Mouse (Mus musculus): ENCODE results near the gene Mypop. TPM values are rescaled to one million over a fixed set of nuclear protein-coding genes. Genes with fewer than 3 reads are reported as not detected.

The Mypop gene
- total RNA-seq, 2 experiments from 2014 or later = not detected

DNA sequence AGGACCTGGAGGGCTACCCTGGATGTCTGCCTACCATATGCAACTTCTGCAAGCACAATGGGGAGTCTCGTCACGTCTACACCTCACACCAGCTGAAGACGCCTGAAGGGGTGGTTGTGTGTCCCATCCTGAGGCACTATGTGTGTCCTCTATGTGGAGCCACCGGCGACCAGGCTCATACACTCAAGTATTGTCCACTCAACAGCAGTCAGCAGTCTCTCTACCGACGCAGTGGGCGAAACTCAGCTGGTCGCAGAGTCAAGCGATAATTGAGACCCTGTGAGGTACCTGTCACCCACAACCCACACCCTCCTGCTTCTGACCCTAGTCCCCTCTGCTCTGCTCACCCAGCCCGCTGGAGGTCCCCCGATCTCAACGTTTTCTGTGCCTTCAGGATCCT is 3.3 kb upstream of the Mypop start:
- no peak for ATAC-seq (replicated peaks; ENCODE audit: low FRiP score, poor library complexity, severe bottlenecking)

GRCm38 (mm10) chr7:18988780-18989179 is 2.3 kb upstream of the Mypop start:
- no peak for ATAC-seq (replicated peaks; ENCODE audit: low FRiP score, poor library complexity, severe bottlenecking)

DNA sequence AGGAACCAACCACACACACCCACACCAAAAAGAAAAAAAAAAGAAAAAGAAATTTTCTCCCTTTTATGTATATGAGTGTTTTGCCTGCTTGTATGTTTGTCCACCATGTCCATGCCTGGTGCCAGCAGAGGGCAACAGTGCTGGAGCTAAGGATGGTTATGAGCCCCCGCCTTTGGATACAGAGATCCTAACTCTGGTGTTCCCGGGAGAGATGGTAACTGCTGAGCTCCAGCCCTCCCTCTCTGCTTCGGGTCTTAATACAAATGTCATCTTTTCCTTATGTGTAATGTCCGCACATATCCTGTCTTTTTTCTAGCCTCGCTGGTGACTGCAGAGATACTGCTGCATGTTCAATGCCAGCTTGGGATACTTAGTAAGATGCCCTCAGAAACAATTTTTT is 1.1 kb upstream of the Mypop start:
- ATAC-seq (replicated peaks; ENCODE audit: low FRiP score, poor library complexity, severe bottlenecking) = no peak

DNA sequence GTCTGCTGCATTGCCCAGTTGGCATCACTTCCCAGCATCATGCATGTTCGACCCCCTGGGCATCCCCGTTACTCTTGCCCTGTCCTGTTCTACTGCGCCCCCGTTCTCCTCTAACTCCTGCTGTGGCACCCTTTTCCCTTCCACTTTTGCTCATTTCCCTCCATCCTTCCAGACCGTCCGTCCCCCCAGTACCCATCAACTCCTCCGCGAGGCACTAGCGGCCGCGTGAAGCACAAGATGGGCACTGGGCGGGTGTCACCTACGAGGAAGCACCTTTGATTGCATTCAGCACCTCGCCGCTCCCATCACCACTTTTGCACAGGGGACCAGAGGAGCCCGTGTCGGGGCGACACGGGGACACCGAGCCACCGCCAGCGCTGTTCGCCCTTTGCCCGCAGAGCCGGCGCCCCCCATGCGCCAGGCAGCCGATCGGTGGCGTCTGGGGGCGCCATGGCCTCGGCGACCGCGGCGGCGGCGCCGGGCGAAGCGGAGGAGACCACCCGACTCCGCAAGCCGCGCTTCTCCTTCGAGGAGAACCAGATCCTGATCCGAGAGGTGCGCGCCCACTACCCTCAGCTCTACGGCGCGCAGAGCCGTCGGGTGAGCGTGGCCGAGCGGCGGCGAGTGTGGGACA is 732 bp downstream of the Mypop start:
- no peak for ATAC-seq (replicated peaks; ENCODE audit: low FRiP score, poor library complexity, severe bottlenecking)

GRCm38 (mm10) chr7:18992294-18992675 is 1.2 kb downstream of the Mypop start:
- no peak for ATAC-seq (replicated peaks; ENCODE audit: low FRiP score, poor library complexity, severe bottlenecking)

GRCm38 (mm10) chr7:18993036-18993435 is 2.0 kb downstream of the Mypop start:
- no peak for ATAC-seq (replicated peaks; ENCODE audit: low FRiP score, poor library complexity, severe bottlenecking)

DNA sequence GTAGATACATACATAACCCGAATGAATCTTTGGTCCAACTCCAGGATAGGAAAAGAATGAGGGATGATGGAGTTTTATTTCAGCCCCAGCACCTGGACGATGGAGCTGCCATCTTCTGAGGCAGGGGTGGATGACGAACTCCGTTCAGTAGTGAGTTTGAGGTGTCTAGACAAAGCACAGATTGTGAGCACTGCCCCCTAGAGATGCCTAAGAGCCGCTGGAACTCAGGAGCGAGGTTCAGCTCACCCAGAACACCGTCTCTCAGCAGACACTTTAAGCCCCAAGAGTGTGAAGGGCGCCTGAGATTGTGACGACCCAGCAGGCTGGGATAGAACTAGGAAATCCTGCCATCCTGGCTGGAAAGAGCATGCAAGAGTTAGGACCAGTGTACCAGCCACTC is 7.8 kb downstream of the Mypop start:
- no peak for ATAC-seq (replicated peaks; ENCODE audit: low FRiP score, poor library complexity, severe bottlenecking)

DNA sequence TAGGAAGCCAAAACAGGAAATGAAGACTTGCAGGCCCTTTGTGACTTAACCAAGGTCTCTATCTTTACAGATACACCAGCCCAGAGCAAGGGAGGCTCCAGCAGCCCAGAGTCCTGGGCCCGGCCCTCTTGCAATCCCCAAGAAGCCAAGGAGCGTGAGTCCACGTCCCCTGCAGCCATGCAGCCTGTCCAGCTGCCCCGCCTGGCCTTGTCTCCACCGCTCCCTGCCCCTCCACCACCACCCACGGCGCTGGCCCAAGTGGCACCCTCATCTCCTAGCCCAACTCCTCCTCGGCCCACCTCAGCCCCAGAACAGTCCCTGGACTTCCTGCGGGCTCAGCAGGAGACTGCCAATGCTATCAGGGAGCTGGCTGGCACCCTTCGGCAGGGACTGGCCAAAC is 9.4 kb downstream of the Mypop start:
- ATAC-seq (replicated peaks; ENCODE audit: low FRiP score, poor library complexity, severe bottlenecking) = no peak

DNA sequence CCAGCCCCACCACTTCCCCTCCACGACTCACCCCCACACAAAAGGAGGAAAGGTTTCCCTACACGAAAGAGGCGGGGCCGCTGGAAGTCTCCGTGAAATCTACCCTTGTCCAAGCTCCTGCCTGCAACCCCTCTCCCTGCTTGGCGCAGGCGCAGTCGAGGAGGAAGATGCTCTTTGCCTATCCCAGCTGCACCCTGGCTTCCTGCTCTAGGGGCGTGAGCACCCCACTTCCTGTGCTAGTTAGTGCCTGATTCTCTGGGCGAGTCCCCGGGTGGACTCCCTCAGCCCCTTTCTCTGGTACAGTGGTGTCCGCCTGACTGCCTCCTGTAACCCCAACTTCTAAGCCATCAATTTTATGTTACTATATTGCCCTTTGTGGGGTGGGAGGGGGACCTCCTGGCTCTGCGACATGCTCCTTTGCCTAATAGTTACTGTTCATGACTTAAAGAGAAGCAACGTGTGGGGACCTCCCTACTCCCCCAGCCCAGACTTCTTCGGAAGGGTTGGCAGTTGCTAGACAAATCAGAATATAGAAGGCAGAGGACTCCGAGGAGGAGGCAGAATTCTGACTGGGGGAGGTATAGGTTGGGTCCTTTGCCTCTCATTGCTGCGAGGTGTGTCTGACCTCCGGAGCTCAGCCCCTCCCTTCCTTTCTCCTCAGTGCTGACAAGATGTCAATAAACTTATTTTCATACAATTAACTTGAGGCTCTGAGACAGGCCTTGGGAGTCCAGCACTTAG is 10.2 kb downstream of the Mypop start:
- ATAC-seq (replicated peaks; ENCODE audit: low FRiP score, poor library complexity, severe bottlenecking) = no peak

DNA sequence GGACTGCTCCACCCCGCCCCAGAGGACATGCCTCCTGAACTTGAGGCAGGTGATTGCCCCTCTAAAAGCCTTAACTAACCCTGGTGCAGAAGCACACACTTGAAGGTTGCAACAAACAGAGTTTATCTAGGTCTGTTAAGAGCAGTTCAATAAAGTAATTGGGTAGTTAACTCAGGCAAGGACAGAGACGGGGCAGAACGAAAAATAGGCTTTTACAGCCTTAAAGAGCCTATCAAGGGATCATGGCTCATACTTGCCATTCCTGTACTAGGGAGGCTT is 10.7 kb downstream of the Mypop start:
- no peak for ATAC-seq (replicated peaks; ENCODE audit: low FRiP score, poor library complexity, severe bottlenecking)

GRCm38 (mm10) chr7:19002115-19002514 is 11.1 kb downstream of the Mypop start:
- ATAC-seq (replicated peaks; ENCODE audit: low FRiP score, poor library complexity, severe bottlenecking) = no peak

DNA sequence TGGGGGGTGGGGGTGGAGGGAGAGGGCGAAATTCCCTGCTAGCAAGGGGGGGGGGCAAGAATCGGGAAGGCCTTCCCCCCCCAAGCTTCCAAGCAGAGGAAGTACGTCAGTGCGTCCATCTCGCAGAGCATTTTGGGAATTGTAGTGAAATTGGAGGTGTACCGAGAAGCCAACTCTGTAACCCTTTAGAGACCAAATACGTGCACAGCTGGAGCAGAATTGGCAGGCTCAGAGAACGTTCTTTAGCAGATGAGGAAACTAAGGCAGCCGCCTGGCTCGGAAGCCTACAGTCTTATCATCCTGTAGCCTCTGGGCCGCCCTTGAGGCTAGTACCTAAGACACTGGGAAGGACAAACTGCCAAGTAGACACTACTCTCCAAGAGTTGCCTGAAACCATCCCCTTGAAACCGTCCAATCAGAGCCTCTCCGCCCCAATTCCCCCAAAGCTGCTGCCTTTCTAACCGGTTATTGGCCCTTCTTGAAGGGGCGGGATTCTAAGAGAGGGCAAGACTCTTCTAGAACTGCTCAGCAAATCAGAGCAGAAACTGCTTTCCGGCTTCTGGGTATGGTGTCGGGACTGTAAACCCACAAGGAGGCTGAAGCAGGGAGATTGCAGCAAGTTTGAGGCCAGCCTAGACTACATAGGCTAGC is 11.9 kb downstream of the Mypop start:
- ATAC-seq (replicated peaks; ENCODE audit: low FRiP score, poor library complexity, severe bottlenecking) = peak; percentile 75

DNA sequence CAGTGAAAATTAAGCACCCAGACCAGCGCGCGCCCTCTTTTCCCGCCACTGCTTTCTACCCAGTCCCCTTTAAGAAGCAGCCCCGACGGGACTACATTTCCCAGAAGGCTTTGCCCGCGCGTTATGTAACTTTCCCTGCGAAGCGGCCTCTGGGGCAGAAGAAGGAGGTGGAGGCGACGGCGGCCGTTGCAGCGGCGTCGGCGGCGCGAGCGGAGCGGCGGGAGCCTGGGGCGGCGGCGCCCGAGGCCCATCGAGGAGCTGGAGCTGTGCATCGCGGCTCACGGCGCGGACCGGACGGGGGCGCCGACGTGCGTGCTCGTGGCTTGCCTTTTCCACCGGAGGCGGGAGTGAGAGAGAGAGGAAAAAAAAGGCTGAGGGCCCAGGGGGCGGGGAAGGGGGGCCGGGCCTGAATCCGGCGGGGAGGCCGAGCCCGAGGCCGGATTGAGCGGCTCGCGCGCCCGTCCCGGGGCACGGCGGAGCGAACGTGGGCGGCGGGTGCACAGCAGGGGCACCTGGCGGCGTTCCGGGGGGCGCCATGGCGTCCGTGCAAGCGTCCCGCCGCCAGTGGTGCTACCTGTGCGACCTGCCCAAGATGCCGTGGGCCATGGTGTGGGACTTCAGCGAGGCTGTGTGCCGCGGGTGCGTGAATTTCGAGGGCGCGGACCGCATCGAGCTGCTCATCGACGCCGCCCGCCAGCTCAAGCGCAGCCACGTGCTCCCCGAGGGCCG is 13.0 kb downstream of the Mypop start, which contains the start of gene Irf2bp1:
Gene Irf2bp1 (plus strand): TSS at position 143 of the 729 bp plus-strand sequence.
- ATAC-seq (replicated peaks; ENCODE audit: low FRiP score, poor library complexity, severe bottlenecking) = peak; percentile 74

DNA sequence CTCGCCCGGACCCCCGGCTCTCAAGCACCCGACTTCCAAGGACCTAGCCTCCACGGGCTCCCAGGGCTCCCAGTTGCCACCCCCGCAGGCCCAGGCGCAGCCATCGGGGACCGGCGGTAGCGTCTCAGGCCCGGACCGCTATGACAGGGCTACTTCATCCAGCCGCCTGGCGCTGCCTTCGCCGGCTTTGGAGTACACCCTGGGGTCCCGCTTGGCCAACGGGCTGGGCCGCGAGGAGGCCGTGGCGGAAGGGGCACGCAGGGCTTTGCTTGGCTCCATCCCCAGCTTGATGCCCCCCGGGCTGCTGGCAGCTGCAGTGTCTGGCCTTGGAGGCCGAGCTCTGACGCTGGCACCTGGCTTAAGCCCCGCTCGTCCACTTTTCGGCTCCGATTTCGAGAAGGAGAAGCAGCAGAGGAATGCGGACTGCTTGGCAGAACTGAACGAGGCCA is 13.6 kb downstream of the Mypop start:
- no peak for ATAC-seq (replicated peaks; ENCODE audit: low FRiP score, poor library complexity, severe bottlenecking)

- ATAC-seq (replicated peaks; ENCODE audit: low FRiP score, poor library complexity, severe bottlenecking) = no peak
Measured at GRCm38 (mm10) chr7:19005417-19006121, 14.5 kb downstream of the Mypop start.

DNA sequence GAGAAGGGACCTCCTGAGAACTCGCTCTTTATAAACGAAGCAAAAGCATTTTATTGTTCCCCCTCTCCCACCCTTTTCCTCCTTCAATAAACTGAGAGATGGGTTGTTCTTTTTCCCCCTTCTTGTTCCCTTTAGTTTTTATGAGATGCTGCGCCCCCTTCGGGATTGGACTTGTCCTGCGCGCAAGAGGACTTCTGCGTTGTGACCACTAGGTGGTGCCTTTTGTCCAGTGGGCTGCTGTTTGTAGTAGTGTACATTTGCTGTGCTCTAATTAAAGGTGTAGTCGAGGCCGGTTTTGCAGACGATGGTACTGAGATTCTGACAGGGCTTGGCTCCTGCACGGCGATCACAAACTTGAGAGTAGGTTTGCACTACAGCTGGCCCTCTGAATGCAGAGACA is 15.4 kb downstream of the Mypop start:
- ATAC-seq (replicated peaks; ENCODE audit: low FRiP score, poor library complexity, severe bottlenecking) = peak; percentile 53

GRCm38 (mm10) chr7:19007026-19007977 is 16.3 kb downstream of the Mypop start:
- no peak for ATAC-seq (replicated peaks; ENCODE audit: low FRiP score, poor library complexity, severe bottlenecking)

DNA sequence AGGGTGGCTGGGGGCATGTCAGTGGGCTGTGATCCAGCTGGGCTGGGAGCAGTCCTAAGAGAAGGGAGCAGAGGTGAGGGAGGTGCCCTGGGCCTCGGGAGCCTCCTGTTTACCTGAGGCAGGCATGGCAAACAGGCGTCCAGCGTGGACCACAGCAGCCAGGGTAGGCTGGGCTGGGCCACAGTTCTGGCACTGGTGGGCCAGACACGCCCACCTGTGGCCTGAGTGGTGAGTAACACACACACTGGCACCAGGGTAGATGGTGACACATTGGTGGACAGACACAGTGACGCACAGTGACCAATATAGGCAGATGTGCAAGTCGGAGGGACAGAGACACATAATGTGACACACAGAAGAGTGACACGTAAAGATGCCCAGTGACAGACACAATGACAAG is 19.5 kb downstream of the Mypop start:
- no peak for ATAC-seq (replicated peaks; ENCODE audit: low FRiP score, poor library complexity, severe bottlenecking)

GRCm38 (mm10) chr7:19012025-19012621 is 21.1 kb downstream of the Mypop start:
- ATAC-seq (replicated peaks; ENCODE audit: low FRiP score, poor library complexity, severe bottlenecking) = no peak

All from erythroid progenitor cell, adult 5-6 weeks (primary cell).